Mouse (Mus musculus) megakaryocyte, embryonic 14.5 days (primary cell): ENCODE measurements around the gene Npas3.

Source experiments
- FLI1 ChIP-seq: IDR thresholded peaks from 2 replicates; pipeline ENCODE4 v1.6.1; 2012; ENCODE audit warnings: low read length, inconsistent platforms, mixed read lengths
- GATA1 ChIP-seq: IDR thresholded peaks from 3 replicates; pipeline ENCODE4 v1.6.1; 2012; ENCODE audit warnings: mixed read lengths, low read length, inconsistent platforms, borderline replicate concordance

- no peak for TF ChIP-seq GATA1
- TF ChIP-seq FLI1: no peak
Observed at GRCm38 (mm10) chr12:53694346-53694745, 445.9 kb downstream of the Npas3 start.
